Mouse (Mus musculus) hindlimb bud, embryonic 11.5 days (tissue): ENCODE results near the gene Ncoa7.
A peak's percentile ranks its signal among the peaks of the same experiment; 100 is the strongest.

Experiments
- DNase-seq: peaks from one replicate; pipeline ENCODE4 v3.0.0-alpha.2; 2012; ENCODE audit warnings: low read depth, low spot score; ENCODE audit errors: extremely low spot score

Gene Ncoa7

DNA sequence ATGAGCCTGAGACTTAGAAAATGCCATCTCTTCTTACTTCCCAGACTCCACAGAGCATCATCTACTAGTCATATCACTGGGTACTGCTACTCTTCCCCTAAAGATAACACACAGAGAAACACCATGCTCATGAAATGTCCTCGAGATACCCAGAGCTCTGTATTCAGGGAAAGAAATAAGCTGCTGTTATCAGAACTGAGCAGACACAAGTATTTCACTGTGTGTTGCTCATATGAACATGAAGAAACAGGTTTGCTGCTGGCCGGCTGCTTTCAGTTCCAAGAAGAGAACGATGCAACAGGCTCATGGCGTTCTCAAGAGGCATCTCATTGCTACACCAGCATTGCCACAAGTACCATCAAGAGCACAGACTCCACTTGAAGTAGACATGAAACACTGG is 53.3 kb downstream of the Ncoa7 start:
- DNase-seq: no peak

DNA sequence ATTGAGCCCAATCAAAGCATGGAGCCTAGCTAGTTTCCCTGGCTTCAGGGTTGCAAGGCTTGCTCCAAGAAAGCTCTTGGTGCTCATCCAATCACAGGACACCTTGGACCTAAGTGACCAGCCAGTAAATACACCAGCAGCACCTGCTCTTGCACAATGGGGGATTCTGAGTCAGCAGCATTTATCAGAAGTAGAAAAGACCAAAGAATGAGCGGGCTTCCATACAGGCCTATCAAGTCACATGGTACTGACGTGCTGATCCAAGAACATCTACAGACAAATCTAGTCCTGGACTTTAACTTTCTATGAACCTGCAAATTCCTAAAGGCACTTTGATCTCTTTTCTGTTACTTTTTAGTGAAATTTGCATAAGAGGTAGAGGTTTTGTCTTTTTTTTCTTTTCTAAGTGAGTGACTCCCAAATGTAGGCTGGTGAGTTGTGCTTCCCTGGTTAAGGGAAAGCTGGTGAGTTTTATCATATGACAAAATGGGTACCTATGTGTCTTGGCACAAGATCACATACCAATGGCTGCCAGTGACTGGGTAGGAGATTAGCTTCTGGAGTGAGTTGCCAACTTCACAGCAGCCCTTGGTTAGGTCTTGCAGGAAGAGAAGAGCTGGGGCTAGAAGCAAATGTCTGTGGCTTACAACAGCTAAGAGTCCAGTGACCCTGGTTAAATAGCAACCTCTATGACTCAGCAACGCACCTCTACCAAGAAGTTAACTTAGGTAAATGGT is 57.7 kb downstream of the Ncoa7 start:
- DNase-seq: no peak

DNA sequence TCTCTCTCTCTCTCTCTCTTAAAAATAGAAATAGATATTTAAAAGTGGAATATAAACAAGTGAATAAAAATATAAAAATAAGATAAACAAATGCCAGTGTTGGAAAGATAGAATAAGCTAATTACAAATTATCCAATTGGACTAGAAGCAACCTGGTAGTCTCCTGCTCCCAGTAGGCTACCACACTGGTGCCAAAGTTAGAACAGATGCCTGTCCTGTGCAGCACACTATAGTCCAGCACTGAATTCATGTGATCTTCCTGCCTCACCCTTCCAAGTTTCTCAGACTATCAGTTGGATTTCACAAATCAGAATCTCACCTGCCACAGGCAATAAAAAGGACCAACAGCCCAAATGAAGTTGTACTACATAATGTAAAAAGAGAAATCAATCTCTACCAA is 59.9 kb downstream of the Ncoa7 start:
- DNase-seq: no peak

DNA sequence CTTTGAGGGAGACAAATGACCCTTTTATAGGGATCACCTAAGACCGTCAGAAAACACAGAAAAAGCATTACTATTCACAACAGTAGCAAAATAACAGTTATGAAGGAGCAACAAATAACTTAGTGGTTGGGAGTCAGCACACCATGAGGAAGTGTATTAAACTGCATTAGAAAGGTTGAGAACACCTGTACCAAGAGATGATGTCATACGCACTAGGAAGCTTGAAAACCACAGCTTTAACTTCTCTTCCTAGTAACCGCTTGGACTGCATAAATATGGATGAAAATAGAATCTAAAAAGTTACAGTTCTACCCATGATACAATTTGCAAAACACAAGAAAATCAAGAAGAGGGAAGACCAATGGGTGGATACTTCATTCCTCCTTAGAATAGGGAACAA is 64.7 kb downstream of the Ncoa7 start:
- no peak for DNase-seq

DNA sequence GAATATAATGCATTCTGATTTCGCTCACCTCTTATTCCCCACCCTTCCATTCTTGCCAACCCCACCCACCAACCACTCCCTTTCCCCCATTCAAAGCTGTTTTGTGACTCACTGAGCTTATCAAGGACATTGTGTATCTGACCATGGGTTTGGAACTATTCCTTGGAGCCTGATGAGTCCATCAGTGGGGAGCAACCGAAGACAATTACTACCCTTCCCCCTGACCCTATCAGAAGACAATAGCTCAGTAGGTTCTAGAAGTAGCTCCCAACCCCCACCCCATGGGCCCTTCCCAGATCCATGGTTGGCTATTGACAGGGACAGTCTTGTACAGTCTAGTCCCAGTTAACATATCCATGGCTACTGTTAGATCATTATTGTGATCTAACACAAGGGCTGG is 65.8 kb downstream of the Ncoa7 start:
- DNase-seq: no peak

DNA sequence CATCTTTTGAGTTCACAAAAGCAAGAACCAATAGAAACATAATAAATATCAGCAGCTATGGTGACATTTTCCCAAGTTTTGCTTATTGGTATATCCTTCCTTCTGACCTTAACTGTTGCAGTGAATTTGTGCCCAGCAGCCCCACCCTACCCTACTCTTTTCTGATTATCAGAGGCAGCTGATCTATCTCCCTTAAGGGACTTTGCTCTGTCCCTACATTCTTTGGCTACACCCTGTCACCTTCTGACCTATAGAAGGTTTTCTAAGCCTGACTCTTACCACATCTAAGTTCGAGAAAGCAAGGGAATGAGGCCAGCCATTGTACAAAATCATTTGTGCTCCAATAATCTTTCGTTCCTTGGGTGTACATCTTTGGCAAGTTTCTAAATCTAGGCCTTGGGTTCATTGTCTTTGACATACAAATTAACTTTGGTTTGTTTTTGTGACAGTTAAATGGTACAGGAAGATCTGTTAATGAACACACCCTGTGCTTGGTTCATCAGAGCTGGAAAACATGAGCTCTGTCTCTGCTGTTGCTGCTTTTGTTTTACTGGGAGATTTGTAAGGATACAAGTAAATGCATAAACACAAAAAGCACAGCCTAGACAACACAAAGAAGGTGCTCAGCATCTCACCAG is 69.9 kb downstream of the Ncoa7 start:
- DNase-seq: no peak

DNA sequence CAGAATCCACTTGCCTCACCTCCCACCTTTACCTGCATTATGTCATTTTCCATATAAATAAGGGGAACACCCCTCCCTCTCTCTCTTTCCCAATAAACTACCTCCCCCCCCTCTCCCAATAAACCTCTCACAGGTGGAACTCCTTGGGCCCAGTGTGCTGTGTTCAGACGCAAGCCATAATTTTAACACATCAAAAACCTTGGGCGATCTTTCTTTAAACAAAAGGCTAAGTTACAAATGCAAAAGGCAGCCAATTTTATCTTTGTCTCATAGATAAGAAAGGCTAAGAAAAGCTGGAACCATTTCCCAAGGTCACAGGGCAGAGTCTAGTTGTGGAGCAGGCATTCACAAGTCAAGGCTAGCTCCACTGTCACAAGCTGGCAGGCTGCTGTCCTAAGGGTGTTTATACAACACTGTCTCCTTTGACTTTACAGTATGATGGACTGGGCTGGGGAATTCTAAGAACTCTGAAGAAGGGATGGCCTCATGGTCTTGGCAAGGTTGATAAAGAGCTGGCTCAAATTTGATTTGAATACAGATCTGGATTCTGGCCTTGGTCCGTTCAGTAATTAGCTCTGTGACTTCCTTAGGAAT is 71.7 kb downstream of the Ncoa7 start:
- DNase-seq: no peak

DNA sequence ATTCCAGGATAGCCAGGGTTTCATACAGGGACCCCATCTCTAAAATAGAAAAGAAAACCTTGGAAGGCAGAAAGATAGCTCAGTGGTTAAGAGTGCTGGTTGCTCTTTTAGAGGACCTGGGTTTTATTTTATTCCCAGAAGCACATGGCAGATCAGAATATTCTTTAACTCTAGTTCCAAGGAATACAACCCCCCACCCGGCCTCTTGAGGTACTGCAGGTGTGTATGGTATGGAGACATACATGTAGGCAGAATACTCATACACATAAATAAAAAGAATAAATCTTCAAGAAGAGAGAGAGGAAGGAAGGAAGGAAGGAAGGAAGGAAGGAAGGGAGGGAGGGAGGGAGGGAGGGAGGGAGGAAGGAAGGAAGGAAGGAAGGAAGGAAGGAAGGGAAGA is 72.3 kb downstream of the Ncoa7 start:
- no peak for DNase-seq

DNA sequence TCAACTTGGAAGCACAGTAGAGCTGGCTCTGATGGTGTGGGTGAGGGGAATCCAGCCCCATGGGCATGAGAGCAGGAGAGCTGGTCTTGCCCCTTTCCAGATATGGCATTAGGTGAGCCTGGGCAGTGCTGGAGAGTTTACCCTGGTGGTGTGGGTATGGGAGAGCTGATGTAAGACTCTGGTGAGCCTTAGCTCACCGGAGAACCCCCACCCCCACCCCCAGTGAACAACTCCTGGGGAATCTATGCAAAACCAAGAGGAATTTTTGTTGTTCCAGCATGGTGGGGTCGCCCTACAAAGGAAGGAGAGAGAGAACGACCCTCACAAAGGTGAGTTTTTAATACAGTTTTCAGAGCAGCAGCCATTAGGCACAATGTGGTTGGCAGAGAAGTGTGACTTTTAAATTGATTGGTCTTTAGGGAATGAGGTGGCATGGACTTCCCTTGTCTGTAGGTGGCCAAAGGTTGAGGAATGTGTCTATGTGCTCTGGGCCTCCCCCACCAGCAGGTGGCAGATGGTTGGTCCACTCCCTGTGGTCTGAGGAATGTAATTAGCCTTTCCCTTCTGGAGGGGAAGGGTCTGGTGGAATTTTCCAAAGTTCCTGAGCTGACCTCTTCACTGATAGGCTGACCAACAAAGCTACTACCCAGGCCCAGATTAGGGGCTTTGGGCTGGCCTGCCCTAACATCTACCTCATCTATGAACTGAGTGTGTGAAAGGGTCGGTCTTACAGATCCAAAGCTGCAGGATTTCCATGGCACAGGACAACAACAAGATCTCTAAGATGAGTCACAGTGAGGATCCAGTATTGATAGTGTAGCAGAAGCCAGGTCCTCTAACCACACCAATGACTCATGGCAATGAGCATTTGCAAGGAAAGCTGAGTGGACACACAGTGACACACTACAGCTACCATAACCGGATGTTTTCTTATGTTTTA is 73.7 kb downstream of the Ncoa7 start:
- DNase-seq: no peak

DNA sequence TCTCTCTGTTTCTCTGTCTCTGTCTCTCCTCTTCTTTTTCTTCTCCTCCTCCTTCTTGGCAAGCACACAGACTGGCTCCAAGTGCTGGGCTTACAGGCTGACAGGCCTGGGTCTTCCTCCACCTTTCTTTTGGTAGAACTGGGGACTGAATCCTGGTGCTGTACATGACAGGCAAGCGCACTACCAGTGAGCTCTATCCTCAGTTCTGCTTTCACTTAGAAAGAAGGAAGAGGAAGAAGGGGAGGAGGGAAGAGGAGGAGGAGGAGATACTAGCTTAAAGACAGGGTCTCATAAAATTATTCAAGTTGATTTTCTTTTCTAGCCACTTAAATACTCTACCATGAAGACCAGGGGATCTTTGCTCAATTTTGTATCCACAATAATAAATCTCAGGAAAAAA is 80.1 kb downstream of the Ncoa7 start:
- no peak for DNase-seq

DNA sequence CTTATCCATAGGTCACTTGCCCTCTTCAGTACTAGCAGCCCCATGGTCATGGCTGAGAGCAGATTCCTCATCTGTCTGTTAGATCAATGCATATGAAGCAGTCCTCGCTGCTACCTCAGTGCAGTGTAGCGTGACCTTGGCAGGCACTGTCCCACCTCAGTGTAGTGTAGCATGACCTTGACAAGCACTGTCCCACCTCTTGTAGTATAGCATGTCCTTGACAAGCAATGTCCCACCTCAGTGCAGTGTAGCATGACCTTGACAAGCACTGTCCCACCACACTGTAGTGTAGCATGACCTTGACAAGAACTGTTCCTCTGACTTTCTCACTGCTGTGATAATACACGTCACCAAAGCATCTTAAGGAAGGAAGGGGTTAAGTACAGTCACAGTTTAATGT is 82.6 kb downstream of the Ncoa7 start:
- DNase-seq: no peak

DNA sequence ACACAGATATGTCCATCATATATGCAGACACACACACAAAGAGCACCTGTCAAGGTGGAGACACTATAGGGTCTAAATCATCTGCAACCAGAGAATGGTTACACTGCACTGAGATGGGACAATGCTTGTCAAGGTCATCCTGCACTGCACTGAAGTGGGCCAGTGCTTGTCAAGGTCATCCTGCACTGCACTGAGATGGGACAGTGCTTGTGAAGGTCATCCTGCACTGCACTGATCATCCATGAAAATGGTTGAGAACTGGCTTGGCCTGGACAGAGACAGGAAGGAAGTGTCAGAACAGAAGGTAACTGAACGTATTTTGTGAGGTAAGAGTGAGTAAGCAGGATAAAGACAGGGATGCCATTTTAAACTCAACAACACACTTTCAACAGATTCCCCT is 83.2 kb downstream of the Ncoa7 start:
- DNase-seq: no peak

DNA sequence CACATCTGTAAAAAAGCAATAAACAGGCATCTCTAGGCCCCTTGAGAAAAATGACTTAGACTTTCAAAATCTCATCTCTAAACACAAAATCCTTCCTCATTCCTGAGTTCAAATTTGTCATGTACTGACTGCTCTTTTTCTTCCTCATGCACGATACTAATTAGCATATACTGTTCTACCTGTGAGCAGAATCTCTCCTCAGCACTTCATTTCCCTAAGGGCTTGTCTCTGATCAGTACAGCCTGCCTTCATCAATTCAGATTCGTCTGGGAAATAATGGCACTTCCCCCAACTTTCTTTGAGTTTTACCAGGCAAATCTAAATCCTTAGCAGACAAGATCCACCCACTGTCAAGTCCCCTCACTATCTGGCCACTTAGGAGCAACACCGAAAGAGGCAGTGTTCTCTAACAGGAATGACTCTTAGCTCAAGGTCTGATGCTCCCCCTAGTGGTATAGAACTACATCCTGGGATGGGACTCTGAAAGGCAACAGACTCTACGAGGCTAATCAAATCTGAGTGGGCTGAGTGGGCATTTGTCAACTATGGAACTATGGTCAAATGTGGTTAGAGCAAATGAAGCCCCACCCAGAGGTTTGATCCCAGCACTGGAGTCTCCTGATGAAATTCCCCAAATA is 84.3 kb downstream of the Ncoa7 start:
- peak; percentile 35 for DNase-seq

DNA sequence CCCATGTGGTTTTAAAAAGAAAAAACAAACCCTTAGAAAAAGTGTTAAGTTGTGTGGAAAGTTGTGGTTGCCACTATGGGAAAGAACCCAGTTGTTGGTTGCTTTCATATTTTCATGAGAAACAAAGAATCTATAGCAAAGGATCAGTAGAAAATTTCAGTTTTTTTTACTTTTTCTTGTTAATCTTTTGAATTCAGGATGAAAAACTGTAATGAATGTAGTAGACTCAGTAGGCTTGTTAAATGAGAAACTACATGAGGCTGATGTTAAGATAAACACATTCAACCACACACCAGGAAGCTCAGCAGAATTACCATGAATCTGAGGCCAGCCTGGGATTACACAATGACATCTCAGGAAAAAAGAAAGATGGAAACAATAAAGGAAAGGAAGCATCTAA is 87.0 kb downstream of the Ncoa7 start:
- no peak for DNase-seq

DNA sequence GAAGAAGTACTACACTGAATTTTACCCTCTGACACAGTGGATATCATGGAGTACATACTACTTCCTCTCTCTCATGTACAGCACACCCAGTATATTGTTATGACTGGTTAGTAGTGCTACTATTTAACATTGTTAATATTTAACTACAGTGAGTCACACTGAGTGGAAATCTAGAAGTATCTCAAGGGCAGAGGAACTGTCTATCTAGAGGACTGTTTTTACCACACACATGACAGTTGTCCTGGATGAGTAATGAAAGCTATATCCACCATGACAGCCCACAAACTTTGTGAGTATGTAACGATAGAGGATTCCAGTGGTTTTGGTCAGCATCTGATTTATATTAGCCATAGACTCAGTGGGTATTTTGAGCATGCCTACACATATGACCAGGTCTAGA is 90.6 kb downstream of the Ncoa7 start:
- DNase-seq: no peak

DNA sequence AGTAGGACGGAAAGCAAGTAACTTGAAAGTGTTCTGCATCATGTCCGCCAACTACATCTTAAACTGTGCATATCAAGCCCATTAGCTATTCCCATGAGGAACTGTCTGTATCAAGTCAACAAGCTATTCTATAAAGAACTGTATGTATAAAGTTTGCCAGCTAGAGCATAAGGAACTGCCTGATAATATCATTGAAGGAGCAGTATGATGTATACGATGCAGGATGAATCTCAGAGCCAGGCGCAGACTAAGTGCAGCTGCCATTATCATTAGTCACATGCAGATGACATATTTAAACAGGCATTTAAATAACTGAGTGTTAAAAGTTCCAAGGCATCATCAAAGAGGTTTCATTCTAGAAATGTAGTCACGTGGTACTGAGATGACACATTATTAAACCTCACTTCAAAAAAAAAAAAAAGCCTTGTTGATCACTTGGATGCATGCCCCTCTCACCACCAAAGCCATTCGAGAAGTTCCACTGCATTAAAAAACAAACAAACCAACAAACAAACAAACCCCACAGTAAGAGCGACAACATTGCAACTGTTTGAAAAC is 93.2 kb downstream of the Ncoa7 start:
- no peak for DNase-seq

DNA sequence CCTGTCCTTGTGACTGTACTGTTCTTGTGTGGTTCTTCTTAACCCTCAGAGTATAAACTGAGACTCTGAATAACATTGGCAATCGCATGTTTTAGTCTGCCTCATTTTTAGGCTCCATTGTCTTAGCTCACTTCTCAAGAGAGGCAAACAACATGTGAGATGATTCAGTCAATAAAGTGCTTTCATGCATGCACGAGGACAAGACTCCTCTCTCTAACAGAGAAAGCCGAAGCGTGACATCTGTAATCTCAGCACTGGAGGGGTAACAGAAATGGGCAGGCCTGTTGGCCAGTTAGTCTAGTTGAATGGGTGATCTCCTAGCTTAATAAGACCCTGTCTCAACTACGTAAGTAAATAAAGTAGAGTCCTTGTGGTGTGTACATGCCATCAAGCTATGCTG is 95.1 kb downstream of the Ncoa7 start:
- no peak for DNase-seq

DNA sequence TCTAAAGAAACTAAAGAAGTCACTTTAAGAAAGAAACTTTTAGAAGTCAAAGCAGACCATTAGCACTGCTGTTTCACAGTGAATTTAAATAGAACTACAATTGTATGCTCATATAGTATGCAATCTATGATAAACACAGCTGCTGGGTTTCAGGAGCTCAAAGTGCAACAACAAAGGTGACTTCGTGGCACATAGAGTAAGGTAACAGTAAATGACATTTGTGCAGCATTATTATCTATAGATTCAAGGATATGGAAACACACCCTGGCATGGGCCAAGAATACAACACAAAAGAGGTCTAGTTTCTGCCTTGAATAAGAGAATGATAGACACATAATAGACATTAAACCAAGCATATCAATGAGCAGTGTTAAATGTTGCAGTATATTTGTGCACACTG is 100.5 kb downstream of the Ncoa7 start:
- no peak for DNase-seq

DNA sequence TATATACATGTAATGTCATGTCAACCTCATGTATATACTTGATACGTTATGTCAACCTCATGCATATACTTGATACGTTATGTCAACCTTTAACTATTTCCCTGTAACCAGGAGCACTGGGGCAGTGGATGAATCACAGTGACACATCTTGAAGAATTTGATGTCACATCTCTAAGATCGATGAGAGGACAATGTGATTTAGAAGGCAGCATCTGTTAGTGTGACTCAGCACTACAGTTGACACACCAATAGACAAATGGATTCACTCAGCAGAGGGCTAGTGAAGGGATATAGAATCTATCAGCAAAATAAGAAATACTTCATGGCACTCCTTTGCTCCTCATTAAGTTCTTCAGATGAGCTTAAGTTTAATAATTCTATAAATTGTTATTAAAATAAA is 116.3 kb downstream of the Ncoa7 start:
- DNase-seq: no peak

DNA sequence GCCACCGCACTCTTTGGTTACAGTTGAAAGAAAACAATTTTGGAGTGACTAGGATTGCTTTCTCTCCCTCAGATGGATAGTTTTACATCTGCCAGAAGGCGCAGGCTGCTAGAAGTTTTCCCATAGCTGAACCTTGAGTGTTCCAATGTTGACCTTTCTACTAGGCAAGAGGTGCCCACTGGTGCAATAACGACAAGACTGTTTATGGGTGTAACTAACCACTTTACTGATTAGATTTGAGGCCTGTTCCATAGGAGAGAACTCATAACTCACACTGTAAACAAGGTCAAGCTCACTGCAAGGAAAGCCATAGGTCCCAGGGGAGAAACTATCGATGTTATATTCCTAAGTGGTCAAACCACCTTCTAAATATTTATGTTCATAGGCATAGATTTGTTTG is 119.7 kb downstream of the Ncoa7 start:
- no peak for DNase-seq

DNA sequence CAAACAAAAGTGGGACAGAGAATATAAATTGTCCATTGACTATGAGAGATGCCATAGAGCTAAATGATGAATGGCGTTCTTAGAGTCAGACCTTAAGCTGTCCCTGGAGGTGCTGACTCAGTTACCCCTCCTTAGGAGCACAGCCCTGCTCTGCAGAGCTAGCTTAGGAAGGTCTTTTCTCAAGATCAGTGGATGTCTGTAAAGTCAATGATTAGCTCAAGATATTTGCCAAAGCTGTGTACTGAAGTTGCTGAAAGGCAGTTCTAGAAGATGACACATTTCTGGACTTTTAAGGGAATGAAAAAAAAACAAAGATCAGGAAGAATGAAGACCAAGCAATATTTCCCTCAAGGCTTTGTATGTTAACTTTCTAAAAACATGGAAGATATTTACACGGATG is 123.4 kb downstream of the Ncoa7 start:
- DNase-seq: no peak
